Mouse (Mus musculus): ENCODE results near the gene Cfap299.

Cfap299 gene

GRCm38 (mm10) chr5:98376799-98377090 is 47.6 kb downstream of the Cfap299 start:
- no peak for DNase-seq (ENCODE audit: low spot score in 2 of 2)

GRCm38 (mm10) chr5:98380360-98380759 is 51.3 kb downstream of the Cfap299 start:
- no peak for DNase-seq (ENCODE audit: low spot score in 2 of 2)

GRCm38 (mm10) chr5:98387054-98387453 is 58.0 kb downstream of the Cfap299 start:
- DNase-seq (ENCODE audit: low spot score in 2 of 2): no peak

GRCm38 (mm10) chr5:98402165-98402564 is 73.1 kb downstream of the Cfap299 start:
- no peak for DNase-seq (ENCODE audit: low spot score in 2 of 2)

GRCm38 (mm10) chr5:98410060-98410459 is 81.0 kb downstream of the Cfap299 start:
- no peak for DNase-seq (ENCODE audit: low spot score in 2 of 2)

GRCm38 (mm10) chr5:98416385-98417145 is 87.5 kb downstream of the Cfap299 start:
- DNase-seq (ENCODE audit: low spot score in 2 of 2): no peak

- DNase-seq (ENCODE audit: low spot score in 2 of 2): no peak
These were observed 95.9 kb downstream of the Cfap299 start for GRCm38 (mm10) chr5:98424965-98425364.

GRCm38 (mm10) chr5:98426112-98426511 is 97.0 kb downstream of the Cfap299 start:
- no peak for DNase-seq (ENCODE audit: low spot score in 2 of 2)

- no peak for DNase-seq (ENCODE audit: low spot score in 2 of 2)
These were observed 101.0 kb downstream of the Cfap299 start for GRCm38 (mm10) chr5:98430060-98430459.

GRCm38 (mm10) chr5:98438686-98439085 is 109.6 kb downstream of the Cfap299 start:
- no peak for DNase-seq (ENCODE audit: low spot score in 2 of 2)

- DNase-seq (ENCODE audit: low spot score in 2 of 2): no peak
These were observed 117.8 kb downstream of the Cfap299 start for GRCm38 (mm10) chr5:98446771-98447462.

GRCm38 (mm10) chr5:98449873-98450272 is 120.8 kb downstream of the Cfap299 start:
- DNase-seq (ENCODE audit: low spot score in 2 of 2): no peak

- no peak for DNase-seq (ENCODE audit: low spot score in 2 of 2)
These were observed 137.9 kb downstream of the Cfap299 start for GRCm38 (mm10) chr5:98466882-98467535.

- DNase-seq (ENCODE audit: low spot score in 2 of 2): no peak
These were observed 140.9 kb downstream of the Cfap299 start for GRCm38 (mm10) chr5:98470052-98470451.

GRCm38 (mm10) chr5:98476539-98476938 is 147.4 kb downstream of the Cfap299 start:
- no peak for DNase-seq (ENCODE audit: low spot score in 2 of 2)

- no peak for DNase-seq (ENCODE audit: low spot score in 2 of 2)
These were observed 148.2 kb downstream of the Cfap299 start for GRCm38 (mm10) chr5:98477261-98477660.

GRCm38 (mm10) chr5:98483507-98483906 is 154.4 kb downstream of the Cfap299 start:
- no peak for DNase-seq (ENCODE audit: low spot score in 2 of 2)

GRCm38 (mm10) chr5:98485189-98485588 is 156.1 kb downstream of the Cfap299 start:
- DNase-seq (ENCODE audit: low spot score in 2 of 2): no peak

- no peak for DNase-seq (ENCODE audit: low spot score in 2 of 2)
These were observed 169.2 kb downstream of the Cfap299 start for GRCm38 (mm10) chr5:98498317-98498716.

- DNase-seq (ENCODE audit: low spot score in 2 of 2): no peak
These were observed 187.1 kb downstream of the Cfap299 start for GRCm38 (mm10) chr5:98516214-98516613.

- no peak for DNase-seq (ENCODE audit: low spot score in 2 of 2)
These were observed 191.0 kb downstream of the Cfap299 start for GRCm38 (mm10) chr5:98520118-98520517.

GRCm38 (mm10) chr5:98522270-98522977 is 193.3 kb downstream of the Cfap299 start:
- DNase-seq (ENCODE audit: low spot score in 2 of 2): no peak
